Mouse (Mus musculus): ENCODE results near the gene Apoa1.

The Apoa1 gene

DNA sequence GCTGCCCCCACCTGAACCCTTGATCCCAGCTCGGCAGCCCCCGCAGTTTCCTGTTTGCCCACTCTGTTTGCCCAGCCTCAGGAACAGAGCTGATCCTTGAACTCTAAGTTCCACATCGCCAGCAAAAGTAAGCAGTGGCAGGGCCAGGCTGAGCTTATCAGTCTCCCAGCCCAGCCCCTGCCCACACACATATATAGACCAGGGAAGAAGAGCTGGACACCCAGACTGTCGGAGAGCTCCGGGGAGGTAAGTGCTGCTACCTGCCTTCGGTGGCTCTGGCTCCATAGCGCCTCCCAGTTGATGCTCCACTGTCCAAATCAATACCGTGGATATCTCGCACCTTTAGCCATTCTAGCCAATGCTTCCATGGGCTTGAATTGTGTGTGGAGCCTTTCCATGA, at the start of gene Apoa1:
Gene Apoa1, plus strand, starts transcription at position 90 of the 400 bp plus-strand sequence.
- in situ Hi-C loops (cut with MboI; ENCODE audit: low sequenced_read_pairs) = no loop called here

DNA sequence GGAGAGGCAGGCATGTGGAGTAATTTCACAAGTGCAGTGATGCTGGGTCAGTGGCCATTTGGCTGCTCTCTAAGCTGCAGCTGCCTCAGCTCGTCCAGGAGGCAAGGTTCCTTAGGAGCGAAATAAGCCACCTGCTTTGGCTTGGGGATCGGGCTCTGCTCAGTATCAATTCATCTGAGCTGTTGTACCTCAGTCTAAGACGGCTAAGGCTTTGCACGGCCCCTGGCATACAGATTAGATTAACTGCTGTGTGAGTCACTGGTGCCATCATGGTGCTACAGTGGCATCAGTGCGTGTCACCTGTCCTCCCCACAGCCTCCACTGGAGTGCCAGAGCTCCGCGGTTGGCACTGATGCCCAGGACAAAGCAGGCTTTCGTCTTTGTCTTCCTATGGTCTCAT, 49.8 kb upstream of the Apoa1 start:
- in situ Hi-C loops (cut with MboI; ENCODE audit: low sequenced_read_pairs) = no loop called here

DNA sequence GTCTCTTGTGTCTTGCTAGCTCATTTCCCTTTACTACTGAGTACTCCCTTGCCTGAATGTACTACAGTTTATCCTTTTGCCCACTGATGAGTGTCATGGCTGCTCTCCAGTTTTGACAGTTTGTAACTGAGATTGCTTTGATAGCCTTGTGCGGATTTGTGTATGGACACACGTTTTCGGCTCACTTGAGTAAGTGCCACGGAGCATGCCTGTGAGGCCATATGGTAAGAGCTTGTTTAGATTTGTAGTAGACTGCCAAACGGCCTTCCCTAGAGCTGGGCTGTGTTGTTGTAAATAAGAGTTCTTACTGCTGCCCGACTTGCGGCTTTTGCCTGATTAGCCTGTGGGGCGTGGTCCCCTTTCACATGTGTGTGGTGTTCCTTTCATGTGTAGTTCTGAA, 47.1 kb upstream of the Apoa1 start:
- in situ Hi-C loops (cut with MboI; ENCODE audit: low sequenced_read_pairs) = loop anchor here (5.0 kb wide), 1 partner anchor 174 kb away; no protein-coding TSS in a partner anchor

DNA sequence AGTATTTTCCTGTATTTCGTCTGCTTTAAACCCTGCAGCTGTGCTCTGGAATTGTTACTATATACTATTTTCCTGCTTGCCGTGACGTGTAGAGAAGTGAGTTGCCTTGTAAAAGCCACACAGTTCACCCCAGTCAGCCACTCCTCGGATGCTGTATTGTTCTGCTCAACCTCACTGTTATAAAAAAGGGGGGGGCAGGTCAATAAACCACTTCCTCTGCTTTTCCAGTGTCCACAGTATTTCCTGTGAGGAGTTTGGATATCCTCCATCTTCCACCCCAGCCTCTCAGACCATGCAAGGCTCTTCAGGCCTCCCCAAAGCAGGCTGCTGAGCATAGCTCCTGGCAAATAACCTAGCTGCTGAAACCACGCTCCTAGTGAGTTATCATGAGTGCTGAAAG, 43.8 kb upstream of the Apoa1 start:
- in situ Hi-C loops (cut with MboI; ENCODE audit: low sequenced_read_pairs) = loop anchor here (5.0 kb wide), 1 partner anchor 177 kb away; no protein-coding TSS in a partner anchor

DNA sequence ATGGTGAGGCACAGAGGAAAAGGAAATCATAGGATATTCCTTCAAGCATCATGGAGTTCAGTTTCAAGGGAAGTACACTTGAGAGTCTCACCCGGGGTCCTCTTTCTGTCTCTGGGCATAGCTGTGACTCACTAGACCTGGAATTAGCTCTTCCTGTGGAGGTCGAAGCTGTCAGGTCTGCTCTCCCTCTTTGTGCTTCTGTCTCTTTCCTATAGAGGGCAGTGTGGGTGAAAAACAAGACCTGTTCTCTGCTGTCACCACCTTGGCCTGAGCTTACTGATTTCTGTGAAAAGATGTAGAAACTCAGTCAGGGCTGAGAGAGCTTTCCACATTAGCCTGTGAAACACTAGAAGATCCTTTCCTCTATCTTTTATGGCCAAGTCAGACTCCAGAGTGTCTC, 43.2 kb upstream of the Apoa1 start:
- in situ Hi-C loops (cut with MboI; ENCODE audit: low sequenced_read_pairs) = no loop called here

DNA sequence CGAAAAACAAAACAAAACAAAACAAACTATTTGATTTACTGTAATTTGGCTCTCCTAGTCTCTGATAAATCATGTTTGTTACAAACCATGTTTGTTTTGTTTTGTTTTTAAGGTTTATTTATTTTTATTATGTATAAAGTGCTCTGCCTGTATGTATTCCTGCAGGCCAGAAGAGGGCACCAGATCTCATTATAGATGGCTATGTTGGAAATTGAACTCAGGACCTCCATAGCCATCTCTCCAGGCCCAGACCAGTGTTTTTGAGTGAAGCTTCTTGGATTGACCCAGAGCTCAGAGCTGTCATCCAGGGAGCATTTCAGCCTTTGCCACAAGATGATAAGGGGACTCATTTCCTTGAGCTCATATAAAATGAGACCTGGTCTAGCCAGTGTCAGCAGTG, 42.0 kb upstream of the Apoa1 start:
- in situ Hi-C loops (cut with MboI; ENCODE audit: low sequenced_read_pairs) = no loop called here

DNA sequence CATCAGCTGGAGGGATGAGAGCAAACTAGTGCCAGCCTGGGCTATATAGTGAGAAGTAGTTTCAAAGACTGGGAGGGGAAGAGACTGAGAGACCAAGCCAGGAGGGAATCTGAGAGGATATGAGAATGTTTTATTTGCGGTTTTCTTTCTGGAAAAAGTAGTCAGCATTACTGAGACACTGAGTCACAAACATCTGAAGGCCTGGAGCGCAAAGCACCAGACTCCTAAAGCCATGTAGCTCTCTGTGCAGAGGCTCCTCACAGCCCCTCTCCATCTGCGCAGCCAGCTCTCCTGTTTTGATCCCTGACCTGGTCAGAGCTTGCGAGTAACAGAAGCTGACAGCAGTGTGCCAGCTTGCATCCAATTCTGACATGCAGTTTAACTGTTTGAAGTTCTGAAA, 40.0 kb upstream of the Apoa1 start:
- in situ Hi-C loops (cut with MboI; ENCODE audit: low sequenced_read_pairs) = no loop called here

DNA sequence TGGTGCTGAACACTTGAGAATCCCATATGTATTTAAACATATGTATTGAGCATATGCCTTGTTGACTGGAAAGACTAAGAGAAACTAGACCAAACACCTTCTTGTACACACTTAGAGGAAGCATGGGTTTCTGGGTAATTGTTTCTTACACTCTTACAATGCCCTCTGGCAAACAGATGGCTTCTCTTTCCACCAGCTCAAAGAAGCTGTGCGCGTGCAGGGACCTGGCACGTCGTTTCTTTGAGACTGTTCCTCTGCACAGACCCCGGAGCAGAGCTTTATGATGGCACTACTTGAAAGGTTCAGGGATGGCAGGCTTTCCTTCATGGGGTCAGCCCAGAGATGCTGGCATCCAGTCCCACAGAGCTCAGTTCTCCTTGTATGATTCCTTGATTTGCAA, 39.4 kb upstream of the Apoa1 start:
- in situ Hi-C loops (cut with MboI; ENCODE audit: low sequenced_read_pairs) = no loop called here

DNA sequence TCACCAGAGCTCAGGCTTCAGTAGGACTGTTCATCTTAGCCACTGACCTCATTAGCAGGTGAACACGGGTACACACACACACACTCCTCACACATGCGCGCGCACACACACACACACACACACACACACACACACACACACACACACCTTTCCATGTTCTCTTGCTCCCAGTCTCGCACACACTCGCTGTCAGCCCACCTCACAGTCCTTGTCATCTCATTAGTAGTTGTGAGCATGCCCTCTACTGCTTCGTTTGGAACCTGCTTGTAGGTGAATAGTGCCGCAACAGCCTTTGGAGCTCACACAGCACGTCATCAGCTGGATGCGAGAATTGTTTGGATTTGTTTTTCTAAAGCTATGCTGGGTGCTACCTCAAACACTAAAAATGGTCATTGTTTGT, 39.0 kb upstream of the Apoa1 start:
- in situ Hi-C loops (cut with MboI; ENCODE audit: low sequenced_read_pairs) = no loop called here

DNA sequence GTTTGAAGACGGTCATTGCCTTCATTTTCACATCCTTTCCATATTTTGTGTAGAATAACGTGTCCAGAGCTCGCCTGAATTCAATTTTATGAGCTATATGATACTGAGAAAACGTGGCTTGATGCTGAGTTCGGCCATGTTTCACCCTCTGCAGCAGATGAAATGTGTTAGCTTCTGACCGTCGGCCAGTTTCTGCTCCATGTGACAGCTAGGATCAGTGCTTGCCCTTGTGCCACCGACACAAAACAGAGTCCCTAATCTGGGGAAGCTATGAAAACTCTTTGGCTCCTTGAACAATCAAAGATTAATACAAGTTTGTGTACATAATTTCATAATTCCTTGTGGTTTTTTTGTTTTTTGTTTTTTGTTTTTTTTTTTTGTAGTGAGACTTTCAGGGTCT, 37.1 kb upstream of the Apoa1 start:
- in situ Hi-C loops (cut with MboI; ENCODE audit: low sequenced_read_pairs) = no loop called here

DNA sequence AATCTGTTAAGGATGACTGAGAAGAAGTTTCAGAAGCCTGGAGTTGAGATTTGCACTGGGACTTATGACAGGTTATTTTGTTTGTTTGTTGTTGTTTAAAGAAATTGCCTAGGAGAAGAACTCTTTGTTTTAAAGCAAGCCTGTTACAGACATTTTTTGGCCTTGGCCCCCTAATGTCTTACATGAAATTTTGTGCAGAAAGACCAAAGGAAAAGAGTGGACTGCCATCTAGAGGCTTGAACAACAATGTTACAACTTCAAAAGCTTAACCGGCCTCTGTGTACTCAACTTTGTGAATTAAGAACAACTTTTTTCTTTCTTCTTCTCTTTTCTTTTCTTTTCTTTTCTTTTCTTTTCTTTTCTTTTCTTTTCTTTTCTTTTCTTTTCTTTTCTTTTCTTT, 36.7 kb upstream of the Apoa1 start:
- in situ Hi-C loops (cut with MboI; ENCODE audit: low sequenced_read_pairs) = no loop called here

DNA sequence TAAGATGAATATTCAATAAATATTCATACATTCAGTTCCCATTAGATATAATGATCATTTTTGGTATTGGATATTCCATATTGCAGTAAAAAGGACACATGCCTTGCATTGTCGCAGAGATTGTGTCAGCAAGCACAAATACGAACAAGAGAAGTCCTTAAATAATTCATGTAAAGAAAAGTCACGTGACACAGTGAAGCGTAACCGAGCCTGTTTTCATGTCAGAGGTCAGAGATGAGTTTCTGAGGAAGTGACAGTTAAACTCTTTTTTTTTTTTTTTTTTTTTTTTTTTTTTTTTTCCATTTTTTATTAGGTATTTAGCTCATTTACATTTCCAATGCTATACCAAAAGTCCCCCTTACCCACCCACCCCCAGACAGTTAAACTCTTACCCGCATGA, 35.7 kb upstream of the Apoa1 start:
- in situ Hi-C loops (cut with MboI; ENCODE audit: low sequenced_read_pairs) = no loop called here

DNA sequence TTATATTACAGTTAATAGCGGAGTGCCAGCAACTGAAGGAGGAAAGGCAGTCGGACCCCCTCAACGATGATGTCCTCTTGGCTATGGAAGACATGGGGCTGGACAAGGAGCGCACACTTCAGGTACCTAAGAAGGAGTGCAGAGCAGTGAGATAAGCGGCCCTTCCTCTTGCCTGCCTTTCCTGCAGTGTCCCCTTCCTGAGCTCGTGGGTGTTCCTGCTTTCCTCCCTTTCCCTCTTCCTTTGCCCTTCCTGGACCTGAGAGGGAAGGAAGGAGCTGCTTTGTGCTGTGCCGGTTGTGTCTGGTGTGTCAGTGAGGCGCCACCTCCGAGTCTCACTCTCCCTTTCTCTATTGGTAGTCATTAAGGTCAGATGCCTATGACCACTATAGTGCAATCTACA, 33.6 kb upstream of the Apoa1 start:
- in situ Hi-C loops (cut with MboI; ENCODE audit: low sequenced_read_pairs) = no loop called here

DNA sequence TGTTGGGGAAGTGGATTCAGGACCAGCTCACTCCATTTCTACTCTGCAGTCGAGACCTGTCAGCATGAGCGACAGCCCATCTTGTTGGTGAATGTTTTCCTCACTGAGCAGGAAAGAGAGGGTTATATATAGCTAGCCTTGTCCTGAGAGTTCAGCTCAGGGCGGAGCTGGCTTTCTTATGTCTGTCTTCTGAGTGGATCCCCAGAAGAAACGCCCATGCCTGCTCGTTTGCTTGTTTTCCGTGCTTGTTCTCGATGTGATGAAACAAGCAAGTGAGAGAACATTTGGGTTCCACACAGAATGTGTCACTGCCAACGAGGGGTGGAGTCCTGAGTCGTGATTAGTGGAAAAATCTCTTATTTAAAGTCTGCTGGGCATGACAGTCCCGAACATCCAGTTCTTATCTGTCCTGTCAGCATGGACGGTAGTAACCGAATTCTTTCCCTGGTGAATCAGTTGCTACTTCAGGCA, 31.6 kb upstream of the Apoa1 start:
- in situ Hi-C loops (cut with MboI; ENCODE audit: low sequenced_read_pairs) = no loop called here

DNA sequence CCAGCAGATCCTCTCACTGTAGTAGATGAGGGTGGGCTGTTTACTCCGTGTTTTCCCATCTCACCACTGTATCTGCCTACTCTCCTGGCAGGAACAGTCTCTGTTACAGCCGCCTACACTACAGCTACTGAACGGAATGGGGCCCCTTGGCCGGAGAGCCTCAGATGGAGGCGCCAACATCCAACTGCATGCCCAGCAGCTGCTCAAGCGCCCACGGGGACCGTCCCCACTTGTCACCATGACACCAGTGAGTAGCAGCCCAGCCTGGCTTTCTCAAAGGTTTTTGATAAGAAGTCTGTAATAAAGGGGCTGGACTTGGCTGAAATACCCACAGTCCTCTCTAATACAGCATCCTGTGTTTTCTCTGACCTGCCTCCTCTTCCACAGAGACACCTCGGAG, 29.9 kb upstream of the Apoa1 start:
- in situ Hi-C loops (cut with MboI; ENCODE audit: low sequenced_read_pairs) = no loop called here

DNA sequence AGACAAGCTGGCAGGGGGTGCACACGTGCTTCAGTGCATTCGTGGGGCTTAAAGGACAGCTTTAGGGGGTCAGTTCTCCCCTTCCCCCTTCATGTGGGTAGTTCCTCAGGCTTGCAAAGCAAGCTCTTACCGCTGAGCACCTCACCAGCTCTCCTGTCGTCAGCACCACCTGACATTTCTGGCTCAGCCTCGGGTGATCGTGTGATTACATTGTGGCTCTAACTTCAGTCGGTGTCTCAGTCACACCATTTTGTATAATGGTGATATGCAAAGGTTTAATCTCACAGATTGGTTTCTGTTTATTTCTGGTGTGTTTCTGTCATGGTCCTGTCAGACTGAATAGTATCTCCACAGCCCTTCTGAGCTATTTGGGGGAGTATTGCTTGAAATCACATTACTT, 29.4 kb upstream of the Apoa1 start:
- in situ Hi-C loops (cut with MboI; ENCODE audit: low sequenced_read_pairs) = no loop called here

DNA sequence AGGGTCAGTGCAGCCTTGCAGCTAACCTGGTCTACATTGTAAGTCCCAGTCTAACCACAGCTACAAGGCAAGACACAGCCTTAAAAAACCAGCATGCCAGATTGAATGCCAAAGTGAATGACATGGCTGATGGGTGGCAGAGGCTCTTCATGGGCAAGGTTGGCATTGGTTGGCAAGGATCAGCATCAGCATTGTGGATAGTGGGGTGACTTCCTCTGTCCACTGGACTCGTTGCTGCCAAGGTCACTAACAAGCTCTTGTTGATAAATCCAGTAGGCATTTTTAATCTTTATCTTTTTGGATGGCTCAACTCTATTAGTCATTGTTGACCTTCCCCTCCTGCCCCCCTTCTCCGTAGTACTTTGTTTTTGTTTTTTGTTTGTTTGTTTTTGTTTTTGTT, 28.8 kb upstream of the Apoa1 start:
- in situ Hi-C loops (cut with MboI; ENCODE audit: low sequenced_read_pairs) = no loop called here

DNA sequence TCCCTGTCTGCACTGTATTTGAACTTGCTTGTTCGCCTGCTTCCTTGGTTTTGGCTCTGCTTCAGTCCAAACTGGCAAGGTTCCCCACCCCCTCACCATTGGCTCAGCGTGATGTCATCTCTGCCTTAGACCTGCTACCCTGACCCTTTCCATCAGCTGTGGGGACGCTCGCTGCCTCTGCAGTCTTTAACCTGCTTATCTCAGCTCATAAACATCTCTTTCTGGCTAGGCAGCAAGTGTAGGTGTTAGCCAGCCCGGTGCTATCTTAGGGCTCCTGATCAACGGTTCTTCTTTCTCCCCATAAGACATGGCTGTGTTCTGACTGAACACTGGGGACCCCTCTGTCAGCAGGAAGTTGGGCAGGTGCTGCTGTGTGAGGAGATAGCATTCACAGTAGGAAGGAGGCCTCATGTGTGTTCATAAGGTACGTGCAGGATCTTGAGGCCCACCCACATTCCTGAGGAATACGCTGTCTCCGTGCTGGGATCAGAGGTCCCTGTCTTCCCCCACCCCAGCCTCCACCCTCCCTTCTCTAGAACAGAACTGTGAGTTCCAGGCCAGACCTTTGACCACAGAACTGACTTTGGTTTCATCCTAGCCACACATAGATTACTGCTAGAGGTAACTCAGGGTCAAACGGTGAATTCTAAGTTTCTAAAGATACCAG, 21.4 kb upstream of the Apoa1 start:
- in situ Hi-C loops (cut with MboI; ENCODE audit: low sequenced_read_pairs) = no loop called here

DNA sequence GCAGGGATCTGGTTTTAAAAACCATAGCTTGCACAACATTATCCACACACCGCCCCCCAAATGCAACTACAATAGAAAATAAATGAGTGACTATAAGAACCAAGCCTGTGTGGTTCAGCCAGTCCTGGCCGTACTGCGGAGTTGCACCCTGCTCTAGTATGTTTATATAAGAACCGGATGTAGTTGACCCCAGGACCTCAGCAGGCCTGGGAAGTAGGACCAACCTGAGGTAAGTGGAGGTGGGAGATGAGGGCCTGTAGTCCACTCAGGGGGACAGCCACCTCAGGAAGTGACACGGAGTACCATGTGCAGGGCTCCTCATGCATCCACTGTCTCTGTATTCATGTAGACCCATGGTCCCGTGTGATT, 20.9 kb upstream of the Apoa1 start:
- in situ Hi-C loops (cut with MboI; ENCODE audit: low sequenced_read_pairs) = no loop called here

DNA sequence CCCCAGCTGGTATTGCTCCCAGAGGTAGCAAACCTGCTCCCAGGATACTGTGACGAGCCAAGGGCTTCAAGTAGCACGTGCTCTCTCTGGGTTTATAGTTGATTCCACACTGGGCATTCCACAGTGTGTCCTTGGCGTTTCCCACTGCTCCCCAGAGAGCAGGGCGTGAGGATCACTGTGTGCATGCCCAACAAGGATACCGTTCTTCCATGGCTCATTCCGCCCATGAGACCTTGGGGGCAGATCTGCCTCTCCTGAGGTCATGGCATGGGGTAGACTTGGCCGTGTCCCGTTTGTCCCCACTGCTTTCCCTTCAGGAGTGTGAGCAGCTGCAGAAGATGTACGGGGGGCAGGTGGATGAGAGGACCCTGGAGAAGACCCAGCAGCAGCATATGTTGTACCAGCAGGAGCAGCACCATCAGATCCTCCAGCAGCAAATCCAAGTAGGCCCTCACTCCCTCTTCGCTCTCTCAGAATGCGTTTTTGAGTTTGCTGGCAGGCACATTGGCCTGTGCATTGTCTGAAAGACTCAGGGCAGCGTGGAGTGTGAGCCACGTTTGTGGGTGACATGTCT, 19.9 kb upstream of the Apoa1 start:
- in situ Hi-C loops (cut with MboI; ENCODE audit: low sequenced_read_pairs) = no loop called here

DNA sequence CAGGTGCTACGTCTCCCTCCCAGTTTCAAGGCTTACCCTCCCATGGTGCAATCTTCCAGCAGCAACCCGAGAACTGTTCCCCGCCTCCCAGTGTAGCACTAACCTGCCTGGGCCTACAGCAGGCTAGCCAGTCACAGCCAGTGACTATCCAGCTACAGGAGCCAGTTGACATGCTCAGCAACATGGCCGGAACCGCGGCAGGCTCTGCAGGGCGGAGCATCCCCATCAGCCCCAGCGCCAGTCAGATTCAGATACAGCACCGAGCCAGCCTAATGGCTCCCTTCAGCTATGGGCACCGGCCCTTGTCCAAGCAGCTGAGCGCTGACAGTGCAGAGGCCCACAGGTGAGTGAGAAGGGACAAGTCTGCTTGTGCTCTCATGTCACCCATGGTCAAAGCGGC, 17.9 kb upstream of the Apoa1 start:
- in situ Hi-C loops (cut with MboI; ENCODE audit: low sequenced_read_pairs) = no loop called here

DNA sequence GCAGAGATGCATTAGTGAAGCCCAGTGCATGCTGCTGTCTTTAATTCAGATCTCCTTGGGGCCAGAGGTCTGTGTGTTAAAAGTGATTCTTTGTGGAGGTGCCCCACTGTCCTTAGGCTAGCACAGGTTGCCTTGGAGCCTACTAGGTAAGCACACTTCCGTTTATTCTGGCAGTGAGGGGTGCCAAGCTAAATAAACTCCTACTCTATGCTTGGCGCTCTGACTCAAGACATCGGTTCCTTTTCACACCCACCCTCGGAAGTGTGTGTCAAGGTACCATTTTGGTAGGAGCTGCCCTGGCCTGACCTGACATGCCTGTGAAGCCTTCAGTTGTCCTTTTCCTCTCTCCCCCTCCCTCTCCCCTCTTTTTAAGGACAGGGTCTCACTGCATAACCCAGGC, 14.1 kb upstream of the Apoa1 start:
- in situ Hi-C loops (cut with MboI; ENCODE audit: low sequenced_read_pairs) = no loop called here

DNA sequence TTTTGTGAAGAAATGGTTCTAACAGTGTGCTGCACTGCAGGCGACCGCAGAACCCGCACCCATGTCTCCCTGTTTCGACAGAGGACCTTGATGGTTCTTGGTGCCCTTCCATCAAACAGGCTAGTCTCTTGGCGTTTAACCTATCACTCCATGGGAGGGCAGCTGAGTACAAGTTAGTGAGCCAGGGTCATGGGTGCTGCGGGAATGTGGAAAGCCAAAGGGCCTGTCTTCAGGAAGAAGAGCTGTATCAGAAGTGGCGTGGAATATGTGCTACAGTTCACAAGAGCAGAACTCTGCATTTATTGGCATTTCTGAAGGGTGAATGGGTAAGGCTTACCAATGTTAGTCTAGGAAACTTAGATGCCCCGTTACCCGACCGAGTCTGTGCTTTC, 13.4 kb upstream of the Apoa1 start:
- in situ Hi-C loops (cut with MboI; ENCODE audit: low sequenced_read_pairs) = no loop called here

Measured in CH12F3 (cell line).